Mouse (Mus musculus): ENCODE measurements around the gene Creb3l2. TPM values are rescaled to one million over a fixed set of nuclear protein-coding genes. Genes with fewer than 3 reads are reported as not detected.

Gene Creb3l2
- total and polyA plus RNA-seq, 2 experiments from 2014 or later: 2.2 to 6.3 TPM

DNA sequence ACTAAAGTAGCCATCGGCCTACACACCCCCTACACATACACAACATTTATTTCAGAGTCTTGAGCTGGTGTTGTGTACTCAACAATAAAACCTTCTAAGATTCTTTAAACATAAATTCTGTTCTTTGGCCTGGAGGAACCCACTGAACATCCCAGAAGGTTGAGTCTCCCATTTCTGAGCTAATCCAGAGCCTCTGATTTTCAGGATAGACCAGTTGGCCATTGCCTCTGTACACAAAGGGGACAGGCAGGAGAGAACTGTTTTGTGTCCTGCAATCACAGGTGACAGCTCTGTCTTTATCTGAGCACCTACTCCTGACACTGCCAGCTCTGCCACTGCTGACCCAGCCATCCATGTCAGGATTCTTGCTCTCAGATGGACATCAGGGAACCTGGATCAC is 150.8 kb downstream of the Creb3l2 start:
- no peaks in the 10 kb centered on the region for H3K9me3 ChIP-seq (ENCODE audit: low read length)
- TF ChIP-seq CTCF (IDR thresholded peaks at IDR 0.05; ENCODE audit: low read depth): no peak
- no peak overlapping the region for H3K4me2 ChIP-seq (ENCODE audit: low read depth, low read length)
- no peaks in the 10 kb centered on the region for H3K27me3 ChIP-seq (ENCODE audit: insufficient read depth, low read length)
- no peak for ATAC-seq
- no peaks in the 10 kb centered on the region for H3K36me3 ChIP-seq (ENCODE audit: insufficient read depth, low read length)
- DNase-seq (ENCODE audit: low spot score): no peak
- WGBS: 97% methylated on average over 1 of the region's 1 CpGs
- H3K4me1 ChIP-seq (ENCODE audit: insufficient read depth, low read length): no peaks in the 10 kb centered on the region
- no peak overlapping the region for H3K9ac ChIP-seq (replicated peaks; ENCODE audit: low read length)
- H3K27ac ChIP-seq: no peak overlapping the region
- H3K4me3 ChIP-seq (ENCODE audit: low read length): no peak overlapping the region

DNA sequence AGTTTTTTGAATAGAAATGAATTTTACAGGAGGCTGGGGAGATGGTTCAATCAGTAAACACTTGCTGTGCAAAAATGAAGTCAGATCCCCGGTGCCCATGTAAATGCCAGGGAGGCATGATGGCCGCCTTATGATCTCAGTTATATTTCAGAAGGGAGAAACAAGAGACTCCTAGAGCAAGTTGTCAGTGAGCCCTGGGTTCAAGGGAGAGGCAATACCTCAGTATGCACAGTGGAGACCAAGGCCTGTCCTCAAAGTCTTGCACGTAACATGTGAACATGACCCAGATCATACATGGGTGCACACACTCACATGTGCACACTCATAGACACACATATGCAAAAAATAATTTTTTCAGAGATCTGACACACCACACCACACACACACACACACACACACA is 151.3 kb downstream of the Creb3l2 start:
- Histone ChIP-seq H3K4me2 (ENCODE audit: low read depth, low read length) (no peak overlapping the region), H3K9ac (replicated peaks; ENCODE audit: low read length) (no peak overlapping the region), H3K9me3 (ENCODE audit: low read length) (no peaks in the 10 kb centered on the region), H3K4me1 (ENCODE audit: insufficient read depth, low read length) (no peaks in the 10 kb centered on the region), H3K27ac (no peak overlapping the region), H3K27me3 (ENCODE audit: insufficient read depth, low read length) (no peaks in the 10 kb centered on the region), H3K36me3 (ENCODE audit: insufficient read depth, low read length) (no peaks in the 10 kb centered on the region), H3K4me3 (ENCODE audit: low read length) (no peak overlapping the region)
- WGBS: 95% methylated on average over 3 of the region's 3 CpGs
- no peak for TF ChIP-seq CTCF (IDR thresholded peaks at IDR 0.05; ENCODE audit: low read depth)
- no peak for DNase-seq (ENCODE audit: low spot score)
- no peak for ATAC-seq

DNA sequence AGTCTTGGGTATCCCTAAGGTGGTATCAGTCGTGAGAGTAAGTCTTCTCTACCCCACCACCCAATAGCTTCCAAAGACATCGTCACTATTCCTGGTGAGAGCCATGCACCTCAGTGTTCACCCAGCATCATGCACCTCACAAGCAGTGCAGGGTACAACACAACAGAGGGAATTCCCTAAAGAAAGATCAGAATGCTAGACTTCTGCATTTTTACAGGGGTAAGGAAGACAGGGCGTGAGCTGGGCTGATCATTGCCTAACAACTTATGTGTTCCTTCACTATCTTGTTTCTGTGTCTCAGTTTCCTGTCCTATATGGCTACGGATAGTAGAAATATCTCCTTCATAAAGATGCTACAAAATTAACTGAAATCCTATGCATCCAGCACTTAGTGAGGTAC is 155.8 kb downstream of the Creb3l2 start:
- H3K36me3 ChIP-seq (ENCODE audit: insufficient read depth, low read length): no peaks in the 10 kb centered on the region
- 93% methylated on average over 4 of the region's 4 CpGs for WGBS
- no peak overlapping the region for H3K9ac ChIP-seq (replicated peaks; ENCODE audit: low read length)
- H3K27me3 ChIP-seq (ENCODE audit: insufficient read depth, low read length): no peaks in the 10 kb centered on the region
- H3K4me1 ChIP-seq (ENCODE audit: insufficient read depth, low read length): no peaks in the 10 kb centered on the region
- TF ChIP-seq CTCF (IDR thresholded peaks at IDR 0.05; ENCODE audit: low read depth): no peak
- DNase-seq (ENCODE audit: low spot score) (no peak), ATAC-seq (no peak)
- no peak overlapping the region for H3K4me2 ChIP-seq (ENCODE audit: low read depth, low read length)
- no peaks in the 10 kb centered on the region for H3K9me3 ChIP-seq (ENCODE audit: low read length)
- H3K4me3 ChIP-seq (ENCODE audit: low read length): no peak overlapping the region
- H3K27ac ChIP-seq: no peak overlapping the region

DNA sequence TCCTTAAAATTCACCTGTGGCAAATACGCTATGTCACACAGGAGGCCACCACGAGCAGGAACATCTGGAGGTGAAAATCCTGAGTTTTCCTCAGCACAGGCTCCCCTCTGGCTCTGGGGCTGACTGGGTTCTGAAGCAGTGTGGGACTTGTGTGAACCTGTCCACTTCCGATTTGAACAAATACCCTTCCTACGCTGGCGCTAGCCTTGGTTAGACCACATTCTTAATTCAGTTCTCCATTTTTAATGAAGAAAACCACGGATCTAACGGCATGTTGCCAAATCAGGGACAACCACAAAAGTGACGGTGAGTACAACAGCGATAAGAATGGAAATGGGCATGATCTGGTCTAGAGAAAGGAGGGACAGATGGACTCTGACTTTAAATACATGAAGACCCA is 157.1 kb downstream of the Creb3l2 start:
- no peaks in the 10 kb centered on the region for H3K36me3 ChIP-seq (ENCODE audit: insufficient read depth, low read length)
- H3K9me3 ChIP-seq (ENCODE audit: low read length): no peaks in the 10 kb centered on the region
- H3K4me2 ChIP-seq (ENCODE audit: low read depth, low read length): no peak overlapping the region
- no peaks in the 10 kb centered on the region for H3K4me1 ChIP-seq (ENCODE audit: insufficient read depth, low read length)
- no peak for TF ChIP-seq CTCF (IDR thresholded peaks at IDR 0.05; ENCODE audit: low read depth)
- no peak overlapping the region for H3K27ac ChIP-seq
- H3K9ac ChIP-seq (replicated peaks; ENCODE audit: low read length): no peak overlapping the region
- 93% methylated on average over 9 of the region's 9 CpGs for WGBS
- ATAC-seq (no peak), DNase-seq (ENCODE audit: low spot score) (no peak)
- H3K4me3 ChIP-seq (ENCODE audit: low read length): no peak overlapping the region
- H3K27me3 ChIP-seq (ENCODE audit: insufficient read depth, low read length): no peaks in the 10 kb centered on the region

DNA sequence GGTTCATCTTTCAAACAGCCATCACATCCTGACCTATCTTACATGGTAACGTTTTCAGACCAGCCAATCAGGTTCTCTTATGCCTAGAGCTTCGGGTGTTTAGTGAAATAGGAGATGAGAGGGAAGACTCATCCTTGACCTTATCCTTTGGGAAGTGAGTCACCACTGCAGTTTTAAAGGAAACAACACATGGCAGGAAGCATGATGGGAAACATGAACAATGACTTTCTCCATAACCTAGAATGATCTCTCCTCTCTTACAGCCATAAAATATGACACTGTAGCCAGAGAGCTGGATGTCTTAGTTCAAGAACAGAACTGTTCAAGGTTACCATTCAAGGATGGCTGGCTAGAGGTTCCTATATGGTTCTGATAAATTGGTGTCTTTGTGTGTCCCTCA is 158.6 kb downstream of the Creb3l2 start:
- H3K4me1 ChIP-seq (ENCODE audit: insufficient read depth, low read length): no peaks in the 10 kb centered on the region
- WGBS: 83% methylated on average over 2 of the region's 2 CpGs

DNA sequence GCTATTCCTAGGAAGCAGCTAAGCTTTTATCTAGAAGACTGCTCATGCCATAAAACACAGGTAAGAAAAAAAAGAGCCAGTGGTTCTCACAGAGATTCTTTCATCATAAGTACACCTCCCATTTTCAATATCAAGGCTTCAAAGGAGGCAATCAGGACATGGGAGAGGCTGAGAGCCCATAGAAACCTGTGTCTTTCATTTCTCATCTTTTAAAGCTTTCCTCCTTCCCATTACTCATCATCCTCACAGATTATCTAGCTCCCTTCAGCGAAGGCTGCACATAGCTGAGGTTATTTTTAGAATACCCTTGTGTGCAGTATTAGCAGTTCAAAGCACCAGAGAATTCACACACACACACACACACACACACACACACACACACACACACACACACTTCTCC is 159.3 kb downstream of the Creb3l2 start:
- TF ChIP-seq CTCF (IDR thresholded peaks at IDR 0.05; ENCODE audit: low read depth): no peak
- Histone ChIP-seq H3K4me1 (ENCODE audit: insufficient read depth, low read length) (no peaks in the 10 kb centered on the region), H3K4me2 (ENCODE audit: low read depth, low read length) (no peak overlapping the region), H3K4me3 (ENCODE audit: low read length) (no peak overlapping the region), H3K9ac (replicated peaks; ENCODE audit: low read length) (no peak overlapping the region), H3K27me3 (ENCODE audit: insufficient read depth, low read length) (no peaks in the 10 kb centered on the region), H3K27ac (no peak overlapping the region), H3K9me3 (ENCODE audit: low read length) (no peaks in the 10 kb centered on the region), H3K36me3 (ENCODE audit: insufficient read depth, low read length) (no peaks in the 10 kb centered on the region)
- 60% methylated on average over 1 of the region's 1 CpGs for WGBS
- no peak for ATAC-seq
- DNase-seq (ENCODE audit: low spot score): no peak

More for the DNA sequence above, 158.6 kb downstream of the Creb3l2 start:
- Histone ChIP-seq H3K9ac (replicated peaks; ENCODE audit: low read length) (no peak overlapping the region), H3K4me2 (ENCODE audit: low read depth, low read length) (no peak overlapping the region), H3K27ac (no peak overlapping the region), H3K4me3 (ENCODE audit: low read length) (no peak overlapping the region), H3K27me3 (ENCODE audit: insufficient read depth, low read length) (no peaks in the 10 kb centered on the region), H3K36me3 (ENCODE audit: insufficient read depth, low read length) (no peaks in the 10 kb centered on the region), H3K9me3 (ENCODE audit: low read length) (no peaks in the 10 kb centered on the region)
- no peak for ATAC-seq
- no peak for DNase-seq (ENCODE audit: low spot score)
- no peak for TF ChIP-seq CTCF (IDR thresholded peaks at IDR 0.05; ENCODE audit: low read depth)

Other genes with a start within 250 kb of the Creb3l2 start
- gene Dgki, start 142.0 kb downstream of the Creb3l2 start, total RNA-seq (2014; rRNA removed): 20.1 and 22.3 TPM in 2 replicates
- 4.4 and 4.5 TPM in 2 replicates for gene Dgki, start 142.0 kb downstream of the Creb3l2 start, polyA plus RNA-seq (2015; fragmentation: Nextera tagmentation; extraction: Ambion mirVana)
- gene Akr1d1, start 88.0 kb upstream of the Creb3l2 start, total RNA-seq (2014; rRNA removed): not detected in 2 replicates
- gene Akr1d1, start 88.0 kb upstream of the Creb3l2 start, polyA plus RNA-seq (2015; fragmentation: Nextera tagmentation; extraction: Ambion mirVana): not detected in 2 replicates

All from hindbrain, postnatal 0 days (tissue).